Mouse (Mus musculus): Measurements from ENCODE around the gene Trim28.

Trim28 gene

GRCm38 (mm10) chr7:12998851-12999250 lies at the start of gene Trim28:
Trim28 (plus strand) TSS chr7:12999114.
- CTCF ChIA-PET: no interaction called here

- CTCF ChIA-PET: no interaction called here
Observed at GRCm38 (mm10) chr7:12949872-12950229, 49.1 kb upstream of the Trim28 start.

GRCm38 (mm10) chr7:12954896-12955295 lies 44.0 kb upstream of the Trim28 start:
- CTCF ChIA-PET: no interaction called here

- CTCF ChIA-PET: interaction anchor here (0.7 kb wide), 1 partner anchor 21 kb away, joined by 5 read pairs; no protein-coding TSS in a partner anchor
Observed at GRCm38 (mm10) chr7:12957511-12957910, 41.4 kb upstream of the Trim28 start.

- CTCF ChIA-PET: interaction anchor here (0.8 kb wide), 1 partner anchor 59 kb away, joined by 3 read pairs; no protein-coding TSS in a partner anchor
Observed at GRCm38 (mm10) chr7:12958948-12959347, 40.0 kb upstream of the Trim28 start.

- CTCF ChIA-PET: interaction anchor here (0.7 to 0.8 kb wide), 2 partner anchors 15 to 60 kb away, joined by 3 read pairs; no protein-coding TSS in a partner anchor
Observed at GRCm38 (mm10) chr7:12959718-12960117, 39.2 kb upstream of the Trim28 start.

- CTCF ChIA-PET: interaction anchor here (0.6 kb wide), 2 partner anchors 10 to 17 kb away, joined by 5 to 11 read pairs; no protein-coding TSS in a partner anchor
Observed at GRCm38 (mm10) chr7:12961511-12962141, 37.3 kb upstream of the Trim28 start.

GRCm38 (mm10) chr7:12965678-12966091 lies 33.2 kb upstream of the Trim28 start, which contains the start of gene Zfp324:
Zfp324 (plus strand) TSS chr7:12965838.
- CTCF ChIA-PET: interaction anchor here (0.6 kb wide), 1 partner anchor 47 kb away, joined by 4 read pairs; no protein-coding TSS in a partner anchor

GRCm38 (mm10) chr7:12966104-12966845 lies 32.6 kb upstream of the Trim28 start:
- CTCF ChIA-PET: interaction anchor here (0.6 kb wide), 1 partner anchor 47 kb away, joined by 4 read pairs; no protein-coding TSS in a partner anchor

GRCm38 (mm10) chr7:12970906-12971305 lies 28.0 kb upstream of the Trim28 start:
- CTCF ChIA-PET: no interaction called here

- CTCF ChIA-PET: interaction anchor here (0.5 to 0.6 kb wide), 3 partner anchors 16 to 58 kb away, joined by 5 to 11 read pairs (median 8); no protein-coding TSS in a partner anchor
Observed at GRCm38 (mm10) chr7:12977682-12978389, 21.1 kb upstream of the Trim28 start, which contains the start of gene Zfp446. Zfp446 (plus strand) TSS chr7:12977848.

GRCm38 (mm10) chr7:12978931-12979722 lies 19.8 kb upstream of the Trim28 start:
- CTCF ChIA-PET: interaction anchor here (0.6 kb wide), 2 partner anchors 9 to 17 kb away, joined by 3 to 11 read pairs; no protein-coding TSS in a partner anchor

GRCm38 (mm10) chr7:12979776-12980175 lies 19.1 kb upstream of the Trim28 start:
- CTCF ChIA-PET: no interaction called here

GRCm38 (mm10) chr7:12980291-12980690 lies 18.6 kb upstream of the Trim28 start:
- CTCF ChIA-PET: no interaction called here

- CTCF ChIA-PET: no interaction called here
Observed at GRCm38 (mm10) chr7:12985724-12986123, 13.2 kb upstream of the Trim28 start.

GRCm38 (mm10) chr7:12986906-12987305 lies 12.0 kb upstream of the Trim28 start:
- CTCF ChIA-PET: no interaction called here

GRCm38 (mm10) chr7:12987409-12988189 lies 11.3 kb upstream of the Trim28 start:
- CTCF ChIA-PET: interaction anchor here (0.9 kb wide), 1 partner anchor 9 kb away, joined by 3 read pairs; no protein-coding TSS in a partner anchor

GRCm38 (mm10) chr7:12992222-12992621 lies 6.7 kb upstream of the Trim28 start:
- CTCF ChIA-PET: interaction anchor here (1.0 kb wide), 1 partner anchor 8 kb away, joined by 3 read pairs; no protein-coding TSS in a partner anchor

GRCm38 (mm10) chr7:12993148-12993547 lies 5.8 kb upstream of the Trim28 start:
- CTCF ChIA-PET: interaction anchor here (1.0 kb wide), 1 partner anchor 37 kb away, joined by 3 read pairs; no protein-coding TSS in a partner anchor

- CTCF ChIA-PET: no interaction called here
Observed at GRCm38 (mm10) chr7:12995862-12996261, 3.1 kb upstream of the Trim28 start.
